Mouse (Mus musculus) adipocyte (in vitro differentiated cells): ENCODE measurements around the gene Gm20812.
"Not testable (repeated sequence)": the region's sequence is repeated elsewhere in the genome, so short reads cannot be mapped to it uniquely, and the experiment has no call there.

ENCODE experiments used
- DNase-seq: peaks from one replicate; pipeline ENCODE4 v3.0.0-alpha.2; 2016; ENCODE audit warnings: low spot score

The Gm20812 gene

GRCm38 (mm10) chrY:12381681-12382080 lies at the start of gene Gm20812:
Gm20812 (plus strand) TSS chrY:12381981.
- DNase-seq, result not testable (repeated sequence)
